Mouse (Mus musculus) forebrain, postnatal 0 days (tissue): ENCODE data around the gene 3300002I08Rik. TPM values are rescaled to one million over a fixed set of nuclear protein-coding genes. Genes with fewer than 3 reads are reported as not detected.
"Not testable (repeated sequence)": the region's sequence is repeated elsewhere in the genome, so short reads cannot be mapped to it uniquely, and the experiment has no call there.

ENCODE experiments used
- ATAC-seq: fragments of 200-750 bp; cut with Nextera tagmentation; 2 replicates; pipeline ENCODE4 v1.8.0; 2017; ENCODE audit warnings: mild to moderate bottlenecking, moderate library complexity
- DNase-seq: peaks from one replicate; pipeline ENCODE4 v3.0.0-alpha.2; 2015
- H3K27ac ChIP-seq: fragments of 300-500 bp; sonication (generic); 2 replicates; pipeline ENCODE4 v1.5.1; 2014; ENCODE audit warnings: low read depth, mild to moderate bottlenecking, antibody characterized with exemption, low read length, moderate library complexity, mixed read lengths
- H3K27me3 ChIP-seq: fragments of 300-500 bp; sonication (generic); 2 replicates; pipeline ENCODE4 v1.6.1; 2014; ENCODE audit warnings: mild to moderate bottlenecking, low read length, mixed read lengths; ENCODE audit not compliant: insufficient read depth
- H3K36me3 ChIP-seq: fragments of 300-500 bp; sonication (generic); 2 replicates; pipeline ENCODE4 v1.6.1; 2014; ENCODE audit warnings: mild to moderate bottlenecking, moderate library complexity; ENCODE audit not compliant: insufficient read depth
- H3K4me1 ChIP-seq: fragments of 300-500 bp; sonication (generic); 2 replicates; pipeline ENCODE4 v1.6.1; 2014; ENCODE audit warnings: antibody characterized with exemption; ENCODE audit not compliant: insufficient read depth
- H3K4me2 ChIP-seq: fragments of 300-500 bp; sonication (generic); 2 replicates; pipeline ENCODE4 v1.6.1; 2014; ENCODE audit warnings: low read depth, mild to moderate bottlenecking, moderate library complexity
- H3K4me3 ChIP-seq: fragments of 300-500 bp; sonication (generic); 2 replicates; pipeline ENCODE4 v1.5.1; 2014; ENCODE audit warnings: low read depth, low read length, mixed read lengths
- H3K9ac ChIP-seq: fragments of 300-500 bp; sonication (generic); 2 replicates; pipeline ENCODE4 v1.6.1; 2014; ENCODE audit warnings: mild to moderate bottlenecking
- H3K9me3 ChIP-seq: fragments of 300-500 bp; sonication (generic); 2 replicates; pipeline ENCODE4 v1.6.1; 2016; ENCODE audit warnings: low read length
- CTCF ChIP-seq: sonication (generic); IDR thresholded peaks from 2 replicates; pipeline ENCODE4 v1.5.1; 2016; ENCODE audit warnings: antibody characterized with exemption, control low read depth, low read depth
- WGBS: fragments of 180-500 bp; shearing (Covaris S2); extraction: QIAGEN DNeasy Blood & Tissue Kit; methylation state at CpG from one replicate; pipeline ENCODE4 v1.1.7; 2014; 5-methylcytosine and 5-hydroxymethylcytosine counted together
- polyA plus RNA-seq: library from polyadenylated mRNA; unstranded; fragments of >200 nt; fragmentation: Nextera tagmentation; extraction: Ambion mirVana; gene quantifications from 2 replicates; pipeline ENCODE4 v1.2.1, GENCODE M21; 2015
- total RNA-seq: library from RNA; depleted of rRNA; stranded (reverse); fragments of >200 nt; gene quantifications from 2 replicates; pipeline ENCODE4 v1.2.3, GENCODE M21; 2014; rRNA removed

The 3300002I08Rik gene
- total RNA-seq: 18.3 and 21.6 TPM in 2 replicates
- polyA plus RNA-seq: 10.4 and 11.0 TPM in 2 replicates

DNA sequence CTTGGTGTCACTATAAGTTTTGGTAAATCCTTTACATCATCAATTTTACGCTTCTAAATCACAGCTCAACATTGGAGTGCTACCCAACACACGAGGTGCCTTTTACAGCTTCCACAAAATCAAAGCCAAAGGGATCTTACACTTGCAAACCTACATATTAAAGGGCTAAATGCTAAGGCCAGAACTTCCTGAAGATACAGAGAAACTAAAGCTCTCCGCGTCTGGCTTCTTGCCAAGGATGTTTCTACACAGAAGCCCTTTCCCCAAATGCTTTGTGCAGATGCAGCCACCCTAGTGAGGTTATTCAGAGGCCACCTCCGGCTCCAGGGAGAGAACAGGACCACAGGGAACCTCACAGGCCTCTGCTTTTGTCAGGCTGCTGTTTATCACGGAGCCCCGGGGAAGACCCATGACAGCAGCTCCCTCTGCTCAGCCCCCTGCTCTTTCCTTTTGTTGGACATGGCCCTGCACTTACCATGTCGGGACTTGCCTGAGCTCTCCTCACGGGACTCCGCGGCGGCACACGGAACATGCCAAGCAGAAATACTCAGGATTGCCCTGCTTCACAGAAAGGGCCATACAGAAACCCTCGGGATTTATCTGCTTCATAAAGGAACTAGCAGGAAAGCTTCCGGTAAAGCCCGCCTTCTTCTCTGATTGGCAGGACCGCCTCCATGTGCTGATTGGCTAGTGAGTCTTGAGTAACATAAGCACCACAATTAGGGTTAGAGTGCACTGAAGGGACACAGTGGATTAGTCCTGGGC, at the start of gene 3300002I08Rik:
Gene 3300002I08Rik, minus strand, starts transcription at position 653 of the 765 bp plus-strand sequence.
- Histone ChIP-seq H3K9ac (peak within 1 kb of the TSS; percentile 77), H3K4me3 (peak within 1 kb of the TSS; percentile 55), H3K27ac (peak within 1 kb of the TSS; percentile 91), H3K4me2 (peak within 1 kb of the TSS; percentile 39)
- H3K9me3 ChIP-seq, H3K36me3 ChIP-seq, H3K4me1 ChIP-seq, H3K27me3 ChIP-seq: not testable (repeated sequence)
- WGBS: 3% methylated on average over 15 of the region's 17 CpGs
- DNase-seq: peak; percentile 91
- ATAC-seq: peak; percentile 99

DNA sequence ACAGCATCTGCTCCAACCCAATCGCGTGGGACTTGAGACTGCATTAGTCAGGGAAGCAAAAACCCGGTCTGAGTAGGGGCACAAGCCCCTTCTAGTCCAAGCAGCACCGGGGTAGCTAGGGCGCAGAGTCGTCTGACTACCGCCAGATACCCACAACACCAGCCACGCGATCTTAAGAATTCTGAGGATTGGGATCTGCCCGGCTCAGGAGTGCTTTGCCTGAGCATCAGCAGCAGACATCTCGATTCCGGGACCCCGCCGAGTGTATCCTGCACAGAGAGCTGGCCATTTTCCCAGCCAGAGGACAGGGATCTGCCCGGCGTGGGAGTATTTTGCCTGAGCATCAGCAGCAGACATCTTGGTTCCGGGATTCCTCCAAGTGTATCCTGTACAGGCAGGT, 49.6 kb upstream of the 3300002I08Rik start:
- H3K27ac ChIP-seq, H3K36me3 ChIP-seq, H3K9ac ChIP-seq, H3K27me3 ChIP-seq, ATAC-seq, H3K4me3 ChIP-seq, H3K4me2 ChIP-seq, DNase-seq, H3K4me1 ChIP-seq: not testable (repeated sequence)
- H3K9me3 ChIP-seq: peaks cover 14% of the 10 kb centered on the region
- 89% methylated on average over 17 of the region's 17 CpGs for WGBS

DNA sequence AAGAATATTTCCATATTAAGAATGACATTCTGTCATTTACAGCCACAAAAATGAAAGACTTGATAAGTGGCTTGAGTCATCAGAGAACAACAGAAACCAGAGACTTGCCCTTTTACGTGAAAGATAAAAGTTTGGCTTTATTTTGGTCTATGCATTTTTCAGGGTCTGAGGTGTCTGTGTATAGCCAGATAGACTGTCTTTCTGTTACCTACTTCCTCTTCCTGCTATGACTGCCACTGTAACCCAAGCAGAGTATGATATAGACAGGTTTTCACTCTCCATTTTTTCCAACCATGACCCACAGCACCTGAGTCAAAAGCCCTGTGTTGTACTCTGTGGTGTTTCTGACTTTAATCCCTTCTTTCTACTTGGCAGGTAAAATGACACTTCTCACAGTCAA, 27.6 kb upstream of the 3300002I08Rik start:
- Histone ChIP-seq H3K4me3 (no peak overlapping the region), H3K4me2 (no peak overlapping the region), H3K9ac (no peak overlapping the region), H3K4me1 (no peaks in the 10 kb centered on the region), H3K9me3 (no peaks in the 10 kb centered on the region), H3K36me3 (no peaks in the 10 kb centered on the region), H3K27ac (no peak overlapping the region), H3K27me3 (no peaks in the 10 kb centered on the region)
- no peak for DNase-seq
- TF ChIP-seq CTCF: no peak
- WGBS: 85% methylated on average over 1 of the region's 1 CpGs
- ATAC-seq: no peak

GRCm38 (mm10) chr2:150385553-150386106, 23.1 kb upstream of the 3300002I08Rik start:
- not testable (repeated sequence) for H3K36me3 ChIP-seq, H3K27me3 ChIP-seq, H3K9ac ChIP-seq, H3K4me1 ChIP-seq, H3K4me2 ChIP-seq, DNase-seq, H3K4me3 ChIP-seq, H3K27ac ChIP-seq, ATAC-seq, H3K9me3 ChIP-seq
- 91% methylated on average over 19 of the region's 19 CpGs for whole genome bisulfite sequencing

DNA sequence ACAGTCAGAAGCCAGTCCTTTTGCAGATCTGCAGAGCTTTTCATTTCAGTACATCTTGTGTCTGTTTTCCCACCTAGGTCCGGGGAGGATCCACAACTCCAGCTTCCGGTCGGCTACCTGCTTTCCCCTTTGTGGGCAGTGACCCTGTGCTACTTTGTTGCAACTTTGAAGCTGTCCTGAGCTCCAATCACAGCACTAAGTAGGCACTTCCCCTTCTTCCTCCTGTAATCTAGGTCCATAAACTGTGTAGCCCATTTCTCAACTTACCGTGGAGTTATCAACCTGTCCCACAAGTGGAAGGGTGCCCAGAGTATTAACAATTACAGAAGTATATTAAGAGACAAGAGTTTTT, 289 bp upstream of the 3300002I08Rik start:
- WGBS: 6% methylated on average over 4 of the region's 4 CpGs
- ATAC-seq: peak; percentile 28; the same call in 1 of the 2 replicates

GRCm38 (mm10) chr2:150357136-150357535, 5.4 kb downstream of the 3300002I08Rik start:
- H3K27ac ChIP-seq, H3K4me3 ChIP-seq, H3K27me3 ChIP-seq, ATAC-seq, H3K9ac ChIP-seq, H3K36me3 ChIP-seq, H3K9me3 ChIP-seq, H3K4me2 ChIP-seq, DNase-seq, H3K4me1 ChIP-seq: not testable (repeated sequence)

More for the DNA sequence above, 289 bp upstream of the 3300002I08Rik start:
- Histone ChIP-seq H3K9ac (no peak overlapping the region), H3K4me2 (peak overlapping the region; percentile 38), H3K4me3 (peak overlapping the region; percentile 55), H3K4me1 (no peaks in the 10 kb centered on the region), H3K27ac (no peak overlapping the region), H3K9me3 (no peaks in the 10 kb centered on the region), H3K27me3 (no peaks in the 10 kb centered on the region), H3K36me3 (no peaks in the 10 kb centered on the region)
- TF ChIP-seq CTCF: no peak
- DNase-seq: no peak

DNA sequence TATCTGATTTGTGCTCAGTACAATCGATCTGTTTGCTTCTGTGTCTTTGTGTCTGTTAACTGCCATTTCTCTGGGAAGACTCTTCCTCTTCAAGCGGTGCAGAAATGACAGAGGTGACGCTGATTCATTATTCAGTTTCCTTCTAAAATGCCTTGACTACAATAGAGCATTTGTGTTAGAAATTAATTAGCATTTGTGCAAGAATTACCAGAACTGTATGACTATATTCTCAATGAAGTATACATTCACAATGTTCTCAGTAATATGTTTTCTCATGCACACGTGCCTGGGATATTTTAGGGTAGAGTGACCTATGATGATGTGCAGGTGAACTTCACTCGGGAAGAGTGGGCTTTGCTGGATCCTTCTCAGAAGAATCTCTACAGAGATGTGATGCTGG, 39.2 kb downstream of the 3300002I08Rik start, which contains the start of gene Gm10130:
Gene Gm10130, plus strand, starts transcription at position 301 of the 400 bp plus-strand sequence.
- Histone ChIP-seq H3K36me3 (peaks cover 21% of the 10 kb centered on the region; the same call in 1 of the 2 replicates), H3K4me3 (no peak within 1 kb of the TSS), H3K4me1 (no peaks in the 10 kb centered on the region), H3K27ac (no peak within 1 kb of the TSS), H3K9ac (no peak within 1 kb of the TSS), H3K4me2 (no peak within 1 kb of the TSS), H3K27me3 (no peaks in the 10 kb centered on the region), H3K9me3 (peaks cover 24% of the 10 kb centered on the region; the same call in 1 of the 2 replicates)
- no peak for TF ChIP-seq CTCF
- DNase-seq (no peak), ATAC-seq (no peak)
- WGBS: 94% methylated on average over 5 of the region's 5 CpGs
